Mouse (Mus musculus): Measurements from ENCODE around the gene Ppp2r1b. TPM values are rescaled to one million over a fixed set of nuclear protein-coding genes. Genes with fewer than 3 reads are reported as not detected.

Ppp2r1b gene
- polyA plus RNA-seq, 1 experiment from 2014 or later: 78.9 TPM

DNA sequence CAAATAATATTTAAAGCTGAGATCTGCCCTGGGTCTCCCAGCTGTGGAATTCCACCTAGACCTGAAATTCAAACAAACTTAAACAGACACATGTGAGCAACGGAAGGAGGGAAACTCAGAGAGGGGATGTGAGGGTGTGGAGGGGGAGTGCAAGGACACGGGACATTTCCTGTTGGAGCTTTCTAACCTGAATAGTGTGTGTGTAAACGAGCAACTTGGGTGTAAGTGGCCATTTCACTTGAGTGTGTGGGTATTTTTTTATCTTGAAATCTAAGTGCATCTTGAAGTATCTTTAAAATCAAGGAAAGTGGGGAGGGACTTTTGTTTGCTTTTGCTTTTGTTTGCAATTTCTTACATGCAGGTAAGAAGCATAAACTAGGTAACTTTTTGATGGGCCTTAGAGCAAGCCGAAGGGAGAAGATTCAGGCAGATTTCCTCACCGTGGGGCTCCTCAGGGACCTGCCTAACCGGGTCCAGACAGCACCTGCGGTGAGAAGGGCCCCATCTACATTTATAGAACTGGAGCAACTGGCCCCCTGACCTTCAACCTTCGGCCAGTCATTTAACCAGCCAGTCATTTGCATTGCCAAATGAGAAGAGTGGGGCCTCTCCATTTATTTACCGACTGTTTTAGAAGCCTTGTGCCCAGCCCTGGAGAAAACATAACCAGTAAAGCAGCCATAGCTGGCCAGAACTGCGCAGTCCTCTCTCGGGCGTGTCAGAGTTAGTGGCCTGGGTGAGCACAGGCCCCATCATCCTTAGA lies 2.7 kb downstream of the Ppp2r1b start:
- Histone ChIP-seq H3K9ac (ENCODE audit: low read length) (no peak overlapping the region), H3K4me1 (ENCODE audit: control insufficient read depth, insufficient read depth, low read length) (peaks cover 8% of the 10 kb centered on the region; the same call in 1 of the 2 replicates), H3K9me3 (replicated peaks; ENCODE audit: control insufficient read depth, low read length) (no peaks in the 10 kb centered on the region), H3K27ac (ENCODE audit: low read depth, low read length) (no peak overlapping the region), H3K4me3 (ENCODE audit: low read depth, low read length) (no peak overlapping the region), H3K36me3 (ENCODE audit: control insufficient read depth, insufficient read depth, low read length) (peaks cover 14% of the 10 kb centered on the region), H3K27me3 (replicated peaks; ENCODE audit: control insufficient read depth, insufficient read depth, low read length) (no peaks in the 10 kb centered on the region), H3K4me2 (ENCODE audit: low read length) (no peak overlapping the region)
- ATAC-seq: no peak
- no peak for DNase-seq (ENCODE audit: low spot score)
- 74% methylated on average over 12 of the region's 12 CpGs for WGBS

- no peak for ATAC-seq
Observed at GRCm38 (mm10) chr9:50848821-50849220, 3.7 kb downstream of the Ppp2r1b start.

DNA sequence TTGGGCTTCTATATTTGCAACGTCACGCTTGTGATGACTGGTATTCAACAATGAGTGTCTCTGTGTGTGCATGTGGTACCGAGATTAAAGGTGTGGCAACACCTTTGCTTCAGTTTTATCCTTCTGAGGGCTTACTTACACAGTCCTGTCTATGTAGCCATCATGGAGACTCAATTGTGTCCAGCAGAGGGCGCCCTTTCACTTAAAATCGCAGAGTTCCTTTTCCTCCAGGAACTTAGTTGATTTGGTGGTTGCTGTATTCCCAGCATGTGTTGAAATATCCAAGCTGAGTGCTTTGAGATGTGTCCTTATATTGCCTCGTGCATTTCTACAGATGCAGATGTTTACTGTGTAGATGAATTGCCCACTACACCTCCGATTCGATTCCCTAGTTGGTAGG lies 4.1 kb downstream of the Ppp2r1b start:
- Histone ChIP-seq H3K4me3 (ENCODE audit: low read depth, low read length) (no peak overlapping the region), H3K9me3 (replicated peaks; ENCODE audit: control insufficient read depth, low read length) (no peaks in the 10 kb centered on the region), H3K36me3 (ENCODE audit: control insufficient read depth, insufficient read depth, low read length) (peaks cover 4% of the 10 kb centered on the region; the same call in 1 of the 2 replicates), H3K27me3 (replicated peaks; ENCODE audit: control insufficient read depth, insufficient read depth, low read length) (no peaks in the 10 kb centered on the region), H3K27ac (ENCODE audit: low read depth, low read length) (no peak overlapping the region), H3K9ac (ENCODE audit: low read length) (no peak overlapping the region), H3K4me1 (ENCODE audit: control insufficient read depth, insufficient read depth, low read length) (peaks cover 13% of the 10 kb centered on the region; the same call in 1 of the 2 replicates), H3K4me2 (ENCODE audit: low read length) (no peak overlapping the region)
- 22% methylated on average over 8 of the region's 8 CpGs for WGBS
- ATAC-seq: peak; percentile 84
- DNase-seq (ENCODE audit: low spot score): peak; percentile 96

More at GRCm38 (mm10) chr9:50848821-50849220, 3.7 kb downstream of the Ppp2r1b start:
- H3K36me3 ChIP-seq (ENCODE audit: control insufficient read depth, insufficient read depth, low read length): peaks cover 9% of the 10 kb centered on the region; the same call in 1 of the 2 replicates
- DNase-seq (ENCODE audit: low spot score): no peak
- H3K4me3 ChIP-seq (ENCODE audit: low read depth, low read length): no peak overlapping the region
- H3K27me3 ChIP-seq (replicated peaks; ENCODE audit: control insufficient read depth, insufficient read depth, low read length): no peaks in the 10 kb centered on the region
- H3K4me2 ChIP-seq (ENCODE audit: low read length): no peak overlapping the region
- H3K4me1 ChIP-seq (ENCODE audit: control insufficient read depth, insufficient read depth, low read length): peaks cover 13% of the 10 kb centered on the region; the same call in 1 of the 2 replicates
- H3K27ac ChIP-seq (ENCODE audit: low read depth, low read length): no peak overlapping the region
- no peaks in the 10 kb centered on the region for H3K9me3 ChIP-seq (replicated peaks; ENCODE audit: control insufficient read depth, low read length)
- 65% methylated on average over 5 of the region's 5 CpGs for WGBS
- H3K9ac ChIP-seq (ENCODE audit: low read length): no peak overlapping the region

DNA sequence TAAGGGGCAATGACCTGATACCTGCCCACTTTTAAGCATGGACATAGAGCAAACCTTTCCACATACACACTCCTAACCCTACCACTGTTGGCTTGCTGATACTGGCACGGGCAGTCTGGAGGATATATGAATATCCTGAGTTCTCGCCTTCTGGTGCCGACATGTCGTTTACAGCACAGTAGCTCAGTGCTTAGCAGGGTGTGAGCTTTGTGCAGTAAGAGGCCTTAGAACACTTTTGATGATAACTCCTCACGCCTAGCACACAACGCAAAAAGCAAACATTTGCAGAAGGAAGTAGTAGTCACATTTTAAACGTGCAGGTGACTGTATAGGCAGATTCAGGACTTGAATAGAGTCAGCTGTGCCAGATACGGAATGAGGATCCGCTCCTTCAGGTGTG lies 4.7 kb downstream of the Ppp2r1b start:
- H3K27ac ChIP-seq (ENCODE audit: low read depth, low read length): no peak overlapping the region
- no peak overlapping the region for H3K4me3 ChIP-seq (ENCODE audit: low read depth, low read length)
- 74% methylated on average over 9 of the region's 9 CpGs for WGBS
- no peaks in the 10 kb centered on the region for H3K36me3 ChIP-seq (ENCODE audit: control insufficient read depth, insufficient read depth, low read length)
- no peaks in the 10 kb centered on the region for H3K27me3 ChIP-seq (replicated peaks; ENCODE audit: control insufficient read depth, insufficient read depth, low read length)
- DNase-seq (ENCODE audit: low spot score): no peak
- H3K9me3 ChIP-seq (replicated peaks; ENCODE audit: control insufficient read depth, low read length): no peaks in the 10 kb centered on the region
- ATAC-seq: peak; percentile 13; the same call in 1 of the 2 replicates
- H3K4me1 ChIP-seq (ENCODE audit: control insufficient read depth, insufficient read depth, low read length): peaks cover 13% of the 10 kb centered on the region; the same call in 1 of the 2 replicates
- no peak overlapping the region for H3K4me2 ChIP-seq (ENCODE audit: low read length)
- no peak overlapping the region for H3K9ac ChIP-seq (ENCODE audit: low read length)

DNA sequence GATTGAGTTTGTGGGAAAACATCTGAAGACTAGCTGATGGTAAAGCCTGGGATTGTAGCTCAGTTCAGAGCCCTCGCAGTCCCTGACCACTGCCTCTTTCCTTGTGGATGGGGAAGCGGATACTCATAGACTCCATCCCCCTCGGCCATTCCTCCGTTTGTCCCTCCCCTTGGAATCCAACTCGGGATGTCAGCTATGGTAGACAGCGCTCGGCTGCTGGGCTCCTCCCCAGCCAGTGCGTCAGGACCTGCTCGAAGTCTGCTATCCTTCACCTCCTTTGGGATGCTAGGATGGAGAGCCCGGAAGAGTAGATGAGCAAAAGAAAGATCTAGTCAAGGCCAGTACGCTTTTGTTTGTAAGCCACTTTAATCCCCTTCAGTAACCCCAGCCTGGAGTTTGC lies 5.2 kb downstream of the Ppp2r1b start:
- H3K9me3 ChIP-seq (replicated peaks; ENCODE audit: control insufficient read depth, low read length): no peaks in the 10 kb centered on the region
- 16% methylated on average over 11 of the region's 11 CpGs for WGBS
- H3K9ac ChIP-seq (ENCODE audit: low read length): no peak overlapping the region
- H3K4me2 ChIP-seq (ENCODE audit: low read length): no peak overlapping the region
- no peak for DNase-seq (ENCODE audit: low spot score)
- H3K27me3 ChIP-seq (replicated peaks; ENCODE audit: control insufficient read depth, insufficient read depth, low read length): no peaks in the 10 kb centered on the region
- H3K27ac ChIP-seq (ENCODE audit: low read depth, low read length): no peak overlapping the region
- no peak overlapping the region for H3K4me3 ChIP-seq (ENCODE audit: low read depth, low read length)
- ATAC-seq: no peak
- H3K4me1 ChIP-seq (ENCODE audit: control insufficient read depth, insufficient read depth, low read length): peaks cover 13% of the 10 kb centered on the region; the same call in 1 of the 2 replicates
- no peaks in the 10 kb centered on the region for H3K36me3 ChIP-seq (ENCODE audit: control insufficient read depth, insufficient read depth, low read length)

- no peak overlapping the region for H3K9ac ChIP-seq (ENCODE audit: low read length)
- H3K36me3 ChIP-seq (ENCODE audit: control insufficient read depth, insufficient read depth, low read length): no peaks in the 10 kb centered on the region
- no peaks in the 10 kb centered on the region for H3K9me3 ChIP-seq (replicated peaks; ENCODE audit: control insufficient read depth, low read length)
- no peaks in the 10 kb centered on the region for H3K27me3 ChIP-seq (replicated peaks; ENCODE audit: control insufficient read depth, insufficient read depth, low read length)
- H3K27ac ChIP-seq (ENCODE audit: low read depth, low read length): no peak overlapping the region
- WGBS: 40% methylated on average over 8 of the region's 8 CpGs
- ATAC-seq: 0 out of 2 replicates have a peak, but pooled peaks have one; percentile 13
- no peak overlapping the region for H3K4me2 ChIP-seq (ENCODE audit: low read length)
- H3K4me3 ChIP-seq (ENCODE audit: low read depth, low read length): no peak overlapping the region
- peaks cover 13% of the 10 kb centered on the region; the same call in 1 of the 2 replicates for H3K4me1 ChIP-seq (ENCODE audit: control insufficient read depth, insufficient read depth, low read length)
- DNase-seq (ENCODE audit: low spot score): peak; percentile 41
Observed at GRCm38 (mm10) chr9:50850713-50851112, 5.6 kb downstream of the Ppp2r1b start.

- no peak overlapping the region for H3K4me2 ChIP-seq (ENCODE audit: low read length)
- H3K4me1 ChIP-seq (ENCODE audit: control insufficient read depth, insufficient read depth, low read length): peaks cover 15% of the 10 kb centered on the region; the same call in 1 of the 2 replicates
- DNase-seq (ENCODE audit: low spot score) (peak; percentile 66), ATAC-seq (no peak)
- no peak overlapping the region for H3K4me3 ChIP-seq (ENCODE audit: low read depth, low read length)
- no peaks in the 10 kb centered on the region for H3K36me3 ChIP-seq (ENCODE audit: control insufficient read depth, insufficient read depth, low read length)
- no peaks in the 10 kb centered on the region for H3K27me3 ChIP-seq (replicated peaks; ENCODE audit: control insufficient read depth, insufficient read depth, low read length)
- no peak overlapping the region for H3K27ac ChIP-seq (ENCODE audit: low read depth, low read length)
- no peaks in the 10 kb centered on the region for H3K9me3 ChIP-seq (replicated peaks; ENCODE audit: control insufficient read depth, low read length)
- H3K9ac ChIP-seq (ENCODE audit: low read length): no peak overlapping the region; the same call in 1 of the 2 replicates
- WGBS: 54% methylated on average over 17 of the region's 17 CpGs
Observed at GRCm38 (mm10) chr9:50852634-50853349, 7.7 kb downstream of the Ppp2r1b start.

GRCm38 (mm10) chr9:50854376-50854775 lies 9.3 kb downstream of the Ppp2r1b start:
- peaks cover 15% of the 10 kb centered on the region; the same call in 1 of the 2 replicates for H3K4me1 ChIP-seq (ENCODE audit: control insufficient read depth, insufficient read depth, low read length)
- no peak overlapping the region for H3K9ac ChIP-seq (ENCODE audit: low read length)
- H3K9me3 ChIP-seq (replicated peaks; ENCODE audit: control insufficient read depth, low read length): no peaks in the 10 kb centered on the region
- H3K4me2 ChIP-seq (ENCODE audit: low read length): no peak overlapping the region
- ATAC-seq (no peak), DNase-seq (ENCODE audit: low spot score) (no peak)
- H3K27ac ChIP-seq (ENCODE audit: low read depth, low read length): no peak overlapping the region
- peaks cover 5% of the 10 kb centered on the region for H3K36me3 ChIP-seq (ENCODE audit: control insufficient read depth, insufficient read depth, low read length)
- H3K27me3 ChIP-seq (replicated peaks; ENCODE audit: control insufficient read depth, insufficient read depth, low read length): no peaks in the 10 kb centered on the region
- WGBS: 81% methylated on average over 8 of the region's 8 CpGs
- H3K4me3 ChIP-seq (ENCODE audit: low read depth, low read length): no peak overlapping the region
